Mouse (Mus musculus) embryo, embryonic 11 days (tissue): ENCODE data around the gene Lst1.

ENCODE experiments used
- DNase-seq: peaks from one replicate; pipeline ENCODE4 v3.0.0-alpha.2; 2015

The Lst1 gene

GRCm38 (mm10) chr17:35156461-35157200, 31.6 kb downstream of the Lst1 start:
- no peak for DNase-seq

- DNase-seq = no peak
These were observed 32.8 kb downstream of the Lst1 start for GRCm38 (mm10) chr17:35155451-35155850.

- no peak for DNase-seq
These were observed 33.6 kb downstream of the Lst1 start for GRCm38 (mm10) chr17:35154616-35155015.

DNA sequence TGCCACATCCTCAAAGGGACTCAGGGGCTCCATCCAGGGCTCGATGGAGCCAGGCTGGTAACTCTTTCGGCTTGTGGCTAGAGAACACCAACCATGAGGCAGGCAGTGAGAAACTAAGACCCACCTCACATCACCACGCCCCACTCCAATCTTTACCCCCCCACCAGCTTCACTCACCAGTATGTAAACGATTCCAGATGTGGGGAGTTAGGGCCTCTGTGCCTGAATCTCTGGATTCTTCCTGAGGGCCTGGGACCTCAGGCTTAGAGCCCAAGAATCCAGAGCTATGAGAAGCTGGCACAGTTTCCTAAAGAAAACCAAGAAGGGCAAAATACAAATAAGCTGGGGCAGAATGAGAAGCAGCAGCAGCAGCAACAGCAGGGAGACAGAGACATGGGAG, 34.3 kb downstream of the Lst1 start:
- DNase-seq = no peak

DNA sequence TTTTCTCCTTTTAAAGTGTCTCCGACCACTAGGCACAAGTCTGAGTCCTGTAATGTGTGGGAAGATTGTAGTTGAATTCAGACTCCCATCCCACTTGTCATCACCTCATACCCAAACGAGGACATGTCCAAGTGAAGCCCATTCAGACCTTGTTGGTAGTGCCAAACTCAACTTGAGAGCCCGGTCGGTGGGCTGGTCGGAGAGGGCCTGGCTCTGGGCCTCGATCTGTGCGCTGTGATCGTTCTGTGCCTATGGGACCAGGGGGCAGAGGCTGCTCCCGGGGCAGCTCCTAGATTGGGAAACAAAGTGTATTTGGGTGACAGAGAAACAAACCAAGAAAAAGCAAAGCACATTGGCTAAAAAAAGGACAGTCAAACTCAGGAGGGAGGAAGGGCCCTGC, 35.2 kb downstream of the Lst1 start:
- DNase-seq = no peak

DNA sequence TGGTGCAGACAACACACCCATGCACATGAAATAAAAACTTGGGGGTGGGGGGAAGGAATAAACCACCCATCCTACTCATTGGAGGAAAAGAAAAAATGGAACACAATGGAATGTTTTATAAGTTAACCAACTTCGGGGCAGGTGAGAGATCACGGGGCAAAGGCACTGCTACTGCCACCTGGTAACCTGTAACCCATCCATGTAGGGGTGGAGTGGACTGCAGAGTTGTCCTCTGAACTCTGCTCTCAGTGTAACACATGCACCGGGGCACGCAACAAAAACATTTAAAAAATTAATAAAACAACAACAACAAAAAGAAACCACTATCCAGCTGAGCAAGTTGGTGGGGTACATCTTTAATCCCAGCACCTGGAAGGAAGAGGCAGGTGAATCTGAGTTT, 36.1 kb downstream of the Lst1 start:
- DNase-seq = no peak

- no peak for DNase-seq
These were observed 40.2 kb downstream of the Lst1 start for GRCm38 (mm10) chr17:35147922-35148639.

GRCm38 (mm10) chr17:35147348-35147747, 40.9 kb downstream of the Lst1 start:
- no peak for DNase-seq

- no peak for DNase-seq
These were observed 42.1 kb downstream of the Lst1 start for GRCm38 (mm10) chr17:35146139-35146538.

DNA sequence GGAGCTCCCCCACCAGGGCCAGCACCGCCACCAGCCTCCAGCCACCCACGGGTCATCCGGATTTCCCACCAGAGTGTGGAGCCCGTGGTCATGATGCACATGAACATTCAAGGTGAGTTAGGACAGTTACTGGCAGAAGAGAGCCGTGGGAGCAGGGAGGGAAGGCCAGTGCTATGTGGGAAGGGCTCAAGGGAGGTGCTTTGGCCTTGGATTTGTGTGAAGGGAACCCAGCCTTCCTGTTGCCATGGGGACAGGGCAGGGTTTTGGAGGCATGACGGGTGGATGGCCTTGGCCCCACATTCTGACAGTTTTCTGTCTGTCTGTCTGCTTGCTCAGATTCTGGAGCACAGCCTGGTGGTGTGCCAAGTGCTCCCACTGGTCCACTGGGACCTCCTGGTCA, 46.3 kb downstream of the Lst1 start:
- DNase-seq = no peak

- no peak for DNase-seq
These were observed 47.7 kb downstream of the Lst1 start for GRCm38 (mm10) chr17:35140490-35140996.

- no peak for DNase-seq
These were observed 49.0 kb downstream of the Lst1 start for GRCm38 (mm10) chr17:35139269-35139668.

GRCm38 (mm10) chr17:35135591-35136320, 52.5 kb downstream of the Lst1 start:
- DNase-seq = peak; percentile 87
